21 mouse cellular contexts compared by ENCODE assay signal in the genomic region with DNA sequence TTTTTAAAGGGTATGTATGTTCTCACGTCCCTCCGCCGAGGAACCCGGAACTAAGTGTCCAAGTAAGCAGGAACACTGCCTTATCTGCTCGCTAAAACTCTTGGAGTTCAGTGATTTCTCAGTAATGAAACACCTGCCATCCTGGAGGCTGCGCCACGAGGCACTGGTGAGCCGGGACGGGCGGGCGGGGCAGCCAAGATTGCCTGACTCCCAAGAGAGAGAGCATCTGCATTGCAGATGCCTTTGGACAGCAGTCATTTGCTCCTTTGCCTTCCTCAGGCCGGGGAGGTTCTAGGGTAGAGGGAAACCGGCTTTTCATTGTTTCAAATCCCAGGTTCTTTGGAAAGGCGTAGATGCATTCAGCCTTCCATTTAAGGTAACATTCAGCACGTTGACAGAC.
DNase-seq lines count a peak whose midpoint lies in the region; ATAC-seq and TF ChIP-seq lines count a peak whose summit lies in the region.
"Had no signal": no experiment of that assay in that cellular context is flagged by ENCODE, and none has a peak within 500 bp of the region (broad histone marks: within the 10 kb centered on the region; RNA-seq: fewer than 3 reads in every experiment).

No protein-coding gene starts in this region.

- no peaks in the 10 kb centered on the region for H3K9me3 ChIP-seq in intestine, embryonic 15.5 days
- H3K9me3 ChIP-seq in intestine, postnatal 0 days (ENCODE audit: control insufficient read depth): no peaks in the 10 kb centered on the region
- H3K9me3 ChIP-seq in ES-Bruce4 (replicated peaks; ENCODE audit: control insufficient read depth, insufficient read depth, low read length, poor library complexity, severe bottlenecking): no peaks in the 10 kb centered on the region
- H3K9me3 ChIP-seq: embryonic facial prominence, embryonic 15.5 days; forebrain, embryonic 10.5 days; heart, embryonic 10.5 days; hindbrain, embryonic 13.5 days; liver, embryonic 15.5 days; megakaryocyte, embryonic 14.5 days; neural tube, embryonic 13.5 days had no signal

- ATAC-seq in intestine, embryonic 15.5 days: peak; percentile 43
- no peak for ATAC-seq in intestine, postnatal 0 days

- H3K4me3 ChIP-seq in intestine, embryonic 15.5 days (replicated peaks): no peak overlapping the region
- no peak overlapping the region for H3K4me3 ChIP-seq in intestine, postnatal 0 days (ENCODE audit: low read depth, low read length)
- 0 out of 2 replicates have a peak overlapping the region, but pooled peaks have one; percentile 25 for H3K4me3 ChIP-seq in ES-Bruce4 (ENCODE audit: low read depth, low read length)
- H3K4me3 ChIP-seq: embryonic facial prominence, embryonic 15.5 days; forebrain, embryonic 10.5 days; heart, embryonic 10.5 days; hindbrain, embryonic 13.5 days; liver, embryonic 15.5 days; megakaryocyte, embryonic 14.5 days; neural tube, embryonic 13.5 days had no signal

- no peak overlapping the region for H3K27ac ChIP-seq in intestine, embryonic 15.5 days
- H3K27ac ChIP-seq in intestine, postnatal 0 days (ENCODE audit: low read depth, low read length): no peak overlapping the region
- H3K27ac ChIP-seq in ES-Bruce4 (ENCODE audit: insufficient read depth, low read length): no peak overlapping the region; the same call in 1 of the 2 replicates
- H3K27ac ChIP-seq: embryonic facial prominence, embryonic 15.5 days; forebrain, embryonic 10.5 days; heart, embryonic 10.5 days; hindbrain, embryonic 13.5 days; liver, embryonic 15.5 days; neural tube, embryonic 13.5 days had no signal

- no peaks in the 10 kb centered on the region for H3K27me3 ChIP-seq in intestine, embryonic 15.5 days (replicated peaks)
- H3K27me3 ChIP-seq in intestine, postnatal 0 days (replicated peaks; ENCODE audit: control insufficient read depth, insufficient read depth, low read length): no peaks in the 10 kb centered on the region
- H3K27me3 ChIP-seq in ES-Bruce4 (ENCODE audit: control insufficient read depth, insufficient read depth, low read length, poor library complexity, severe bottlenecking): no peaks in the 10 kb centered on the region; the same call in 1 of the 2 replicates
- H3K27me3 ChIP-seq: embryonic facial prominence, embryonic 15.5 days; hindbrain, embryonic 13.5 days; liver, embryonic 15.5 days; megakaryocyte, embryonic 14.5 days; neural tube, embryonic 13.5 days had no signal

- H3K9ac ChIP-seq in intestine, embryonic 15.5 days: no peak overlapping the region
- H3K9ac ChIP-seq in intestine, postnatal 0 days (ENCODE audit: low read depth, low read length): no peak overlapping the region
- no peak overlapping the region for H3K9ac ChIP-seq in ES-Bruce4 (ENCODE audit: low read depth, poor library complexity, severe bottlenecking)
- H3K9ac ChIP-seq: embryonic facial prominence, embryonic 15.5 days; hindbrain, embryonic 13.5 days; liver, embryonic 15.5 days; neural tube, embryonic 13.5 days had no signal

- TF ChIP-seq EP300 in ES-Bruce4 (IDR thresholded peaks at IDR 0.05; ENCODE audit: insufficient read depth, low read depth, low read length): no peak

- no peak for TF ChIP-seq POLR2A in ES-Bruce4 (IDR thresholded peaks at IDR 0.05; ENCODE audit: insufficient read depth, low read length)

- peak; percentile 75 for DNase-seq in ES-CJ7 (ENCODE audit: low read depth, low spot score)
- peak; percentile 37 for DNase-seq in embryo, embryonic 11 days
- no peak for DNase-seq in spleen, postnatal 14 days (ENCODE audit: low spot score in 2 of 2)
- DNase-seq in layer of hippocampus, postnatal 36 days: no peak
- DNase-seq: adrenal gland, postnatal 10 days; cerebellum, adult 18-20 months; gastrocnemius, postnatal 10 days; kidney, adult 8-10 months; lung, postnatal 10 days; spleen, adult 18-20 months; thymus, postnatal 36 days had no signal

- no peaks in the 10 kb centered on the region for H3K4me1 ChIP-seq in intestine, embryonic 15.5 days (replicated peaks)
- no peaks in the 10 kb centered on the region for H3K4me1 ChIP-seq in intestine, postnatal 0 days (replicated peaks; ENCODE audit: control insufficient read depth, insufficient read depth, low read length)
- H3K4me1 ChIP-seq in ES-Bruce4 (ENCODE audit: control insufficient read depth, insufficient read depth, low read length): no peaks in the 10 kb centered on the region
- H3K4me1 ChIP-seq: embryonic facial prominence, embryonic 15.5 days; hindbrain, embryonic 13.5 days; liver, embryonic 15.5 days had no signal

- H3K36me3 ChIP-seq in intestine, embryonic 15.5 days: no peaks in the 10 kb centered on the region
- H3K36me3 ChIP-seq in intestine, postnatal 0 days (ENCODE audit: control insufficient read depth, insufficient read depth): no peaks in the 10 kb centered on the region
- no peaks in the 10 kb centered on the region for H3K36me3 ChIP-seq in ES-Bruce4 (ENCODE audit: control insufficient read depth, insufficient read depth, low read length, poor library complexity, severe bottlenecking)
- H3K36me3 ChIP-seq: embryonic facial prominence, embryonic 15.5 days; forebrain, embryonic 10.5 days; heart, embryonic 10.5 days; hindbrain, embryonic 13.5 days; liver, embryonic 15.5 days; neural tube, embryonic 13.5 days had no signal

- TF ChIP-seq CTCF in intestine, postnatal 0 days (IDR thresholded peaks at IDR 0.05; ENCODE audit: low read depth): no peak
- no peak for TF ChIP-seq CTCF in ES-Bruce4 (IDR thresholded peaks at IDR 0.05; ENCODE audit: low read depth, low read length)

- 38% methylated on average over 15 of the region's 15 CpGs for WGBS in intestine, embryonic 15.5 days
- 28% methylated on average over 15 of the region's 15 CpGs for WGBS in intestine, postnatal 0 days

- no peak overlapping the region for H3K4me2 ChIP-seq in intestine, embryonic 15.5 days (replicated peaks)
- H3K4me2 ChIP-seq in intestine, postnatal 0 days (replicated peaks; ENCODE audit: low read depth): no peak overlapping the region
- H3K4me2 ChIP-seq: embryonic facial prominence, embryonic 15.5 days; hindbrain, embryonic 13.5 days; liver, embryonic 15.5 days; neural tube, embryonic 13.5 days had no signal

Comparison
In these comparisons a context has a peak if more than half of its experiments do, and no peak if none do; other contexts are left out.
1. DNase-seq: peak in ES-CJ7 (single experiment) and embryo, embryonic 11 days (single experiment); none in spleen, postnatal 14 days (0 of 2) and layer of hippocampus, postnatal 36 days (0 of 2).